Mouse (Mus musculus) heart, embryonic 14.5 days (tissue): ENCODE results near the gene Fam214b. TPM values are rescaled to one million over a fixed set of nuclear protein-coding genes. Genes with fewer than 3 reads are reported as not detected.

Source experiments
- polyA plus RNA-seq: library from polyadenylated mRNA; unstranded; fragments of >200 nt; fragmentation: Nextera tagmentation; extraction: Ambion mirVana; gene quantifications from 2 replicates; pipeline ENCODE4 v1.2.1, GENCODE M21; 2014

Gene Fam214b
- polyA plus RNA-seq, 1 experiment from 2014 or later: 12.0 TPM

Other genes starting within 250 kb of the Fam214b start
- 0.07 TPM in 1 of 2 replicates, not detected in the other for gene Fam205a1, start 192.3 kb downstream of the Fam214b start, polyA plus RNA-seq
- gene Gm12394, start 189.4 kb downstream of the Fam214b start, polyA plus RNA-seq: not detected in 2 replicates
- gene Fam205c, start 172.0 kb downstream of the Fam214b start, polyA plus RNA-seq: 0.19 and 0.31 TPM in 2 replicates
- gene Phf24, start 129.6 kb downstream of the Fam214b start, polyA plus RNA-seq: 5.6 and 5.8 TPM in 2 replicates
- gene Dnajb5, start 96.4 kb downstream of the Fam214b start, polyA plus RNA-seq: 17.9 and 18.3 TPM in 2 replicates
- gene 1700022I11Rik, start 76.6 kb downstream of the Fam214b start, polyA plus RNA-seq: 0.57 and 0.70 TPM in 2 replicates
- 469 and 477 TPM in 2 replicates for gene Vcp, start 45.7 kb downstream of the Fam214b start, polyA plus RNA-seq
- gene Fancg, start 35.7 kb downstream of the Fam214b start, polyA plus RNA-seq: 10.8 and 11.7 TPM in 2 replicates
- 12.0 and 13.0 TPM in 2 replicates for gene Pigo, start 20.4 kb downstream of the Fam214b start, polyA plus RNA-seq
- 201 and 211 TPM in 2 replicates for gene Stoml2, start 14.5 kb downstream of the Fam214b start, polyA plus RNA-seq
- 16.4 and 19.1 TPM in 2 replicates for gene Unc13b, start 12.7 kb upstream of the Fam214b start, polyA plus RNA-seq
- 0.20 and 0.43 TPM in 2 replicates for gene Atp8b5, start 220.9 kb upstream of the Fam214b start, polyA plus RNA-seq